Mouse (Mus musculus) CD4-positive, CD25-positive, alpha-beta regulatory T cell, adult 4 months (primary cell): Measurements from ENCODE around the gene Ahdc1. TPM values are rescaled to one million over a fixed set of nuclear protein-coding genes. Genes with fewer than 3 reads are reported as not detected.

ENCODE experiments used
- ATAC-seq: one replicate; pipeline ENCODE4 v1.8.0; 2017
- polyA plus RNA-seq, 2 experiments: library from polyadenylated mRNA; unstranded; fragments of 100-300 nt; shearing (Covaris generic); gene quantifications; one replicate each; pipeline ENCODE4 v1.2.1; 2017

Ahdc1 gene
- polyA plus RNA-seq = 1 to 10 TPM; 2.6 to 3.7 TPM

DNA sequence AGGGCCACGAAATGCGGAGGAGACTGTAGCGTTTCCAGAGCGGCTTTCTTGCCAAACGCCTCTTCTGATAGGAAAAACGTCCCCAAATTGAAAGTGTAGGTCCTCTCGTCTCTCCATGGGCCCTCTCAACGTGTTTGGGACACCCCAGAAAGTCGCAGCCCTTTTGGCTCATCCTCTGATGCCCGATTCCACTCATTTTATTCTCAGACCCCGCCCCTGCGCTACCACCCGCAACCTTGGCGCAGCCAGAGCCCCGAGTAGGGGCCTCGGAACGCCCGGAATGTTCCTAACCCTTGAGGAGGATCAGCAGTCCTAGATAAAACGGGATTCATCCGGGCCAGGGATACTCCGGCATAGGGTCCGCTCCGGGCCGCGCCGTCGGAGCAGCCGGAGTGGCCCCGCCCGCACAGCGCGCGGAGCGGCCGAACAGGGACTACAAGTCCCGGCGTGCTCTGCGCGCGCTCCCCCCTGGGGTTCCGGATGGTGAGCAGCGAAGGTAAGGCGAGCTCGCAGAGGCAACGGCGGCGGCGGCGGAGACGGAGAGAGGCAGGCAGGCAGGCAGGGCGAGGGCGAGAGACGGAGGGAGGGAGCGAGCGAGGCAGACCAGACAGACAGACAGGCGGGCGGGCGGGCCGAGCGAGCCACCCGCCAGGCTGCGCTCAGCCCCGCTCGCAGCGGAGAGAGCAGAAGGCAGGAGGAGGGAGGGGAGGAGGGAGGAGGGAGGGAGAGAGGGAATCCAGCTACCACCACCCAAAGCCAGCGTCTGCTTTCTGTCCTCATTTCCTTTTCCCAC, at the start of gene Ahdc1:
Ahdc1 (plus strand) TSS at position 233 of the 793 bp plus-strand sequence.
- peak; percentile 89 for ATAC-seq

GRCm38 (mm10) chr4:132961866-132962265, 49.2 kb upstream of the Ahdc1 start:
- ATAC-seq = no peak

DNA sequence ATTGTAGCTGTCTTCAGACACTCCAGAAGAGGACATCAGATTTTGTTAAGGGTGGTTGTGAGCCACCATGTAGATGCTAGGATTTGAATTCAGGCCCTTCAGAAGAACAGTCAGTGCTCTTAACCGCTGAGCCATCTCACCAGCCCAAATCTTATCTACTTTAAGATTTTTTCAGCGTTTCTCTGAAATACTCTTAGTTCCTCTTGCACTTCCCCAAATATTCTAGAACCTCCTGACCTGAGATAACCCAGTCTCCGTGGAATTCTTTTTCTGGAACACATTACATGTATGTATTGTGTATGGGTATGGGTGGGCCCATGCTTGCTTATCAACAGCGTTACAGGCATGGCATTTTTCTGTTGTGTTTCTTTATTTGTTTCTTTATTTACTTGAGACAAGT, 48.4 kb upstream of the Ahdc1 start:
- ATAC-seq = no peak

GRCm38 (mm10) chr4:132963436-132963835, 47.6 kb upstream of the Ahdc1 start:
- no peak for ATAC-seq

DNA sequence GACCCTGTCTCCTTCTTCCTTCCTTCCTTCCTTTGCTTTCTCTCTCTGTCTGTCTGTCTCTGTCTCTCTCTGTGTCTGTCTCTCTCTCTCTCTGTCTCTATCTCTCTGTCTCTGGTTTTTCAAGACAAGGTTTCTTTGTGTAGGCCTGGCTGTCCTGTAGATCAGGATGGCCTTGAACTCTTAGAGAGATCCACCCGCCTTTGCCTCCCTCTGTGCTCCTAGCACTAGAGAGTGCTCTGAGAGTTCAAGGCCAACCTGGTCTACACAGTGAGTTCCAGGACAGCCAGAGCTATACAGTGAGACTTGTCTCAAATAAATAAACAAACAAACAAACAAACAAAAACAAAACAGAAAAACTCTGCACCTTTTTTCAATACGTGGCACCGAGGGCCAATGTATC, 47.0 kb upstream of the Ahdc1 start:
- ATAC-seq = no peak

DNA sequence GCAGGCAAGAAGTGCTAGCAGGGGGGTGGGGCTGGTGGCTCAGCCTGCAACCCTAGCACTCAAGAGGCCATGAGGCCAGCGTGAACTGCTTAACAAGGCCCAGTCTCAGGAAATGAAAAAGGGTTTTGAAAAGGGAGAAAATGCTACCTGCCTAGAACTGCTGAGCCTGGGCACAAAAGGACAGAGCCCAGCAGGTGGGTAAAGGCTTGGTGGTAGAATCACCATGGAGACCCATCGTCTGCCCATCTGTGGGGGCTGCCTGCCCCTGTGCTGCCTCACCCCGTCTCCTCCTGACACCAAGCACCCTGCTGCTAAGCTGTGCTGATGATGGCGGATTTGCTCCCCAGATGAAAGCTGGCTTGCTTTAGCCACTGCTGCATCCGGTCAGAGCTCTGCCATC, 46.6 kb upstream of the Ahdc1 start:
- ATAC-seq = no peak

DNA sequence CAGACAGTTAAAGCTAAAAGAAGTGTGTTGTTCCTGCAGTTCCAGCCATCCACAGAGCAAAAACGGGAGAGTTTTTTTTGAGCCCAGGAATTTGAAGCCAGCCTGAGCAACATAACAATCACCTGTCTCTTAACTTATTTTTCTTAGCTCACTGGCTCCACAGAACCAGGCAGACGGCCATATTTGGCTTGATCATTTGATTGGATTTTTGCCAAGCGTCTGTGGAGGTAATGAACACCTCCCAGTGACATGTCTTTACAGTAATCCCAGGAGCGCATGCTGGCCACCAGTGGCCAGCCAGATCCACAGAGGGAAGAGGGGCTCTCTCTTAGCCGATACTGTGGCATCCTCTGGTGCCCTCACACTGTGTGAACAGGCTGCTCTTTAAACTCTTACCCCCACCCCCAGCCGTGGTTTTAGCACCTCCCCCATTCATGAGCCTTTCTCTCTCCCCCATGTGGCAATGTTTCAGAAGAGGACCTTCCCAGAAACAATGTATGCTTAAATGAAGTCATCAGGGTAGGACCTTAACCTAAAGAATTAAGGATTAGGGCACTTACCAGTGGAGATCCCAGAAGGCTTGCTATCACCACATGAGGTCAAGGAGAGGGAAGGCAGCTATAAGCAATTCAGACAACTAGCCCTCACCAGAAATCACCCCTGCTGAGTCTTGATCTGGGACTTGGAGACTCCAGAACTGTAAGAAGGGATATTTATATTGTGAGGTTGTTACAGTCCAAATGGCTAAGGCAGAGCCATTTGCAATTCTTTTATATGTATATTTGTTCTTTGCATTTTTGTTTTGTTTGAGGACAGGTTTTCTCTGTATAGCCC, 42.7 kb upstream of the Ahdc1 start:
- no peak for ATAC-seq

- peak; percentile 5 for ATAC-seq
These were observed 39.5 kb upstream of the Ahdc1 start for GRCm38 (mm10) chr4:132971601-132972000.

DNA sequence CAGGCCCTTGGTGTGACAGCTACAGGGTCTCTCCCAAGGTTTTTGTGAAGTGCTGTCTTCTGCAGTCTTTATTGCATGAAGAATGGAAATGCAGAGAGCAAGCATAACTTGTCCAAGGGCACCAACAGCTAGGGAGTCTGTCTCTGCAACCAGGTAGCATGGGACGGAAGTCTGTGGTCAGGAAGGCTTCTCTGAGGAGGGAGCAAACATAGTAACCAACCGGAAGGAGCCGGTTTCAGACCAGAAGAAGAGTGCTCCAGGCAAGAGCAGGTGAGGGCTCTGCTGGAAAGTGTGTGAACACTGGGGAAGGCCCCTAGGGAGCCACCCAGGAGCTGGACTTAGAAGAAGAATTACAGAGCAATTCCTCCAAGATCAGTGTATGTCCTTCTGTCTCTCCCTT, 39.0 kb upstream of the Ahdc1 start:
- ATAC-seq = peak; percentile 91

DNA sequence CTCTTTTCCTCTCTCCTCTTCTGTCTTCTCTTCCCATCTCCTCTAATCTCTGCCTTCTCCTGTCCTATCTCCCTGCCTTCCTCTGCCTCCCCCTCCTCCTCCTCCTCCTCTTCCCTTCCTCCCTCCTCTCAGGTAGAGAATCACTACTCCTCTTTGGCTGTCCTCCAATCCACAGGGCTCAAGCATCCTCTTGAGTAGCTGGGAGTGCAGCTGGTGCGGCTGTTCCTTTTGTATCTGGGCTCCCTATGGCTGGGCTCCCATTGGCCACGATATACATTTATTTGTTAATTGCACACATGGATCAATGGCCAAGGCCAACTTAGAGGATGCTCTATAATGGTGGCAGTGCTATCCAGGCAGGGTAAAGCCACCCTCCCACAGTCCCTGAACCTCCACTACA, 38.5 kb upstream of the Ahdc1 start:
- no peak for ATAC-seq

- no peak for ATAC-seq
These were observed 37.9 kb upstream of the Ahdc1 start for GRCm38 (mm10) chr4:132973186-132973585.

DNA sequence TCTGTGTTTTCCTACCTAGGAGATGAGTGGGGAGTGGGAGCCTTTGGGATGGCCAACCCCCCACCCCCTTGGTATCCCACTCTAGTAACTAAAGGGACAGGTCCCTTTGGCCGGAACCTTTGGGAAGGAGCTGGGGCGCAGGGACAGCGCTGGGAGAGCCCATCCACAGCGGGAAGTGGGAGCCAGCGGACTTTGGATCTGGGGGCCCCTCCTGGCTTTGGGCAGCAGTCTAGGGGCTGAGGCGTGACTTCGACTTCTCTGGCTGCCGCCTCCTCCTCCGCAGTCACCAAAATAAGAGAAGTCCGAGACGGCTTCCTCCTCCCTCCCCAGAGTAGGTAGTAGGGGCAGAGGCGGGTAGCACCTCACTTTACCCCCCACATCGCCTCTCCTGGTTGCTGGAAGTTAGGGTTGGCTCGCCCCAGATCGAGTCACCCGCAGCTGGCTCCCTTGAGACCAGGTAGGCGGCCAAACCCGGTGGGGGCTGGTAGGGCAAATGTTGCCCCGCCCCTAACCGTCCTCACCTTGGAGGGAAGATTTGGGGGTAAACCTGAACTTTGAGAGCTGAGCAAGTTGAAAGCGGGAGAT, 37.2 kb upstream of the Ahdc1 start, which contains the start of gene Fgr:
Fgr (plus strand) TSS at position 282 of the 585 bp plus-strand sequence.
- ATAC-seq = no peak

- ATAC-seq = no peak
These were observed 36.2 kb upstream of the Ahdc1 start for GRCm38 (mm10) chr4:132974904-132975303.

GRCm38 (mm10) chr4:132975791-132976190, 35.3 kb upstream of the Ahdc1 start:
- no peak for ATAC-seq

DNA sequence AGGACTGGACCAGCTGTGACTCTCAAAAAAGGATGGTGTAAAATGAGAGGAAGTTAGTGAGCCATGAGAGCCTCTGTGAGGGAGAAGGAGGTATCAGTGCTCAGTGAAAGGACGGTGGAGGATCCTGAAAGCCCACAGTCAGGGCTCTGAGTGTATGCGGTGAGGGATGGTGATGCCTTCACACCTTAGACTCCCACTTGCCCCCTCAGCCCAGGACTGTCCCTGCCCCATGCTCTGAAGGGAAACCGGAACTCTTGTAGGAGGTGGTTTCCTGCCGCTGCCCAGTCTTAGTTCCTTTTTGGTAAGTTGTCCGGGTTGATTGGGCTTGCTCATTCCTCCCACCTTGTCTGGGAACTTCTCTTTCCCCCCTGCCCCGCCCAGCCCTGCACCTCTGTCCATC, 34.3 kb upstream of the Ahdc1 start:
- peak; percentile 24 for ATAC-seq

DNA sequence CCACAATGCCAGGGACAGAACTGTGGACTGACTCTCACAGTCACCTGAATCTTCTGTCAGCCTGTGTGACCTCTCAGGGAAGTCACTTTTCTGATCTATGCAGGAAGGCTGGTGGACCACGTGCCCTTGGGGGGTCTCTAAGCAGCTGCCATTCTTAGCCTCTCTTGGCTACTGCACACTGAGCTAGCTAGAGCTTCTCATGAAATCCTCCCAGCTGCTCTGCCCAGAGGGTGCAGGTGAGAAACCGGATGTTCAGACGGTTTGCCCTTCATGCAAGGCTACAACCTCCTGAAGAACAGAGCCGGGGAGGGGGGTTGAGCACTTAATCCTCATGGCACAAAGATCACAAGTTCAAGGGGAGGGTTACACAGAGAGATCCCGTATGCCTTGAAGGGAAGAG, 33.5 kb upstream of the Ahdc1 start:
- ATAC-seq = peak; percentile 62

- no peak for ATAC-seq
These were observed 31.9 kb upstream of the Ahdc1 start for GRCm38 (mm10) chr4:132979186-132979585.

DNA sequence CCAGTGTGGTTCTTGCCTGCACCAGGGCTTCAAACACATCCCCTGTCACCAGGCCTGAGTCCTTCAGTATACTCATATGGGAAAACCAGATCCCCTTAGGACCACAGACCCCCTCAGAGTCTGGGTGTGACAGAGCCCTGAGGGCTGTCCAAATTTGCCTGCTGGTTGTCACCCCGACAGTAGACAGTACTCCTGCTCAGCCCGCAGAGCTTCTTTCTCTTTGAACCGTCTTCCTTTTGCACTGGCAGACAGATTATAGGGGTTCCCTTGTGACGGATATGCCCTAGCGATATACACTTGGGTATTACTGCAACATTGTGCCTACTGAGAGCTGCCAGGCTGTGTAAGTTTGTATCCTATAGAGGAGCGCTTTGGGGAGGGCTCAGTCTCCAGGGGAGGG, 29.4 kb upstream of the Ahdc1 start:
- ATAC-seq = no peak

- ATAC-seq = no peak
These were observed 28.1 kb upstream of the Ahdc1 start for GRCm38 (mm10) chr4:132982999-132983398.

DNA sequence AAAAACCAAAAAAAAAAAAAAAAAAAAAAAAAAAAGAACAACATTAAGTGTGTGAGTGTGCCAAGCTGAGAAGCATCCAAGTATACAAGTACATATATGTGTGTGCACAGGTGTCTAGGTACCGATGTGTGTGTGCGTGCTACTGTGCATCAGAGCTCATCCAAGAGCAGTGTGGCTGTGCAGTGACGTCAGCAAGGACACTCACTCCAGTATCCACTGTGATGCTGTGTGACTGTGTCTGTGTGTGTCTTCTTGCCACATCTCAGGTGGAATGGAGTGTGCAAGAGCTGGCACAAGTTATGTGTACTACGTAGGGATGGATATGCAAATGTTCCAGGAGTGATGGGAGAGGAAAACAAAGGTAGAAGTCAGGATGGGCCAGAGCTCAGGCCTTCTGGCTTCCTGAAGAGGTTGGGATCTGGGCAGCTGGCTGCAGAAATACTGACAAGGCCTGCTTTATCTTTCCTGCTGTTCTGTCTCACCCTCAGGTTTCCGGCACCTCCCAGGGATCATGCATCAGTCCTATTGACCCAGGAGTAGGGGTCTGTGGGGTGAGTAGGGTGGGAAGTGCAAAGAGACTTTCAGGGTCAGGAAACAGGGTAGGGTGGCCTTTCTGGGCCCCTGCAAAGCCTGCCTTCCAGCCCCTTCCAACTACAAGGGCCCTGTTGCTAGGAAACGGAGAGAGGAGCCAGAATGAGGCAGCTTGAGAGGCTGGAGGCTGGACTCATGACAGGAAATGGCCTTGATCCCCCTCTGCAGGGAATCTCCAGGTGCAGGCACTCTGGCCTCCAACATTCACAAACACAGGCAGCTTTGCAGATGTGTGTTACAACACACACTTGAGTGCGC, 27.2 kb upstream of the Ahdc1 start:
- ATAC-seq = no peak

- no peak for ATAC-seq
These were observed 22.3 kb upstream of the Ahdc1 start for GRCm38 (mm10) chr4:132988581-132989355.

DNA sequence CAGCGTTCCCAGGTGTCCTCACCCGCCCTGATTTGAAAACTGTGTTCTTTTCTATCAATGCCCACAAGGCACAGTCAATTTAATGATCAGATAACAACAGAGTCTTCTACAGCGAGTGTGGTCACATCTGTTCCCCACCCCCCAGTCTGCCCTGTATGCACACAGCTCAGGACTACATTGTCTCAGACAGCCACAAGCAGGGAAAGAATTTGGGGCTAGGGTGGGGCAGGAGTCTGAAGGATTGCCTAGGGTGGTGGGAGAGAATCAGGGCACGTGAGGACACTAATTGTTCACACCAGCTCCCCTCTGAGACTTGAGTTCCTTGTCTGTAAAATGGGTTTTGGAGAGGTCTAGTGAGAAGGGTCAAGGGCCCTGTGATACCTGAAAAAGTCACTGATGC, 17.5 kb upstream of the Ahdc1 start:
- no peak for ATAC-seq
